Mouse (Mus musculus) liver, embryonic 14.5 days (tissue): ENCODE results near the gene Prox2. TPM values are rescaled to one million over a fixed set of nuclear protein-coding genes. Genes with fewer than 3 reads are reported as not detected.

Experiments used
- ATAC-seq: fragments of 200-750 bp; cut with Nextera tagmentation; 2 replicates; pipeline ENCODE4 v1.8.0; 2017; ENCODE audit warnings: moderate number of reproducible peaks, mild to moderate bottlenecking, moderate library complexity; ENCODE audit not compliant: insufficient read depth
- DNase-seq, 3 experiments: peaks; one replicate each; pipeline ENCODE4 v3.0.0-alpha.2; 2012 to 2013; ENCODE audit warnings: low read depth in 3 of 3, low spot score in 3 of 3
- H3K27ac ChIP-seq: fragments of 300-500 bp; sonication (generic); 2 replicates; pipeline ENCODE4 v1.5.1; 2014; ENCODE audit warnings: moderate library complexity, mild to moderate bottlenecking, control low read depth, inconsistent platforms
- H3K27me3 ChIP-seq: fragments of 300-500 bp; sonication (generic); 2 replicates; pipeline ENCODE4 v1.6.1; 2014; ENCODE audit warnings: mild to moderate bottlenecking, low read length, moderate library complexity; ENCODE audit not compliant: control insufficient read depth, insufficient read depth
- H3K36me3 ChIP-seq: fragments of 300-500 bp; sonication (generic); replicated peaks from 2 replicates; pipeline ENCODE4 v1.6.1; 2014; ENCODE audit warnings: low read depth; ENCODE audit not compliant: control insufficient read depth, insufficient read depth
- H3K4me1 ChIP-seq, 2 experiments: fragments of 200-500 bp in 1 of 2; fragments of 300-500 bp in 1 of 2; sonication (generic) in 1 of 2; replicated peaks; 2 replicates each; pipeline ENCODE4 v1.6.1; 2012 to 2014; ENCODE audit warnings: antibody characterized with exemption in 1 of 2, inconsistent platforms in 1 of 2, low read length in 1 of 2; ENCODE audit not compliant: control insufficient read depth in 2 of 2, insufficient read depth in 2 of 2
- H3K4me2 ChIP-seq: fragments of 300-500 bp; sonication (generic); 2 replicates; pipeline ENCODE4 v1.6.1; 2014; ENCODE audit warnings: low read depth, mild to moderate bottlenecking, control low read depth, moderate library complexity
- H3K4me3 ChIP-seq, 2 experiments: fragments of 200-500 bp in 1 of 2; fragments of 300-500 bp in 1 of 2; sonication (generic) in 1 of 2; 2 replicates each; pipeline ENCODE4 v1.5.1; 2012 to 2014; ENCODE audit warnings: low read depth in 2 of 2, low read length in 2 of 2, mild to moderate bottlenecking in 2 of 2, control low read depth in 1 of 2, inconsistent platforms in 1 of 2, moderate library complexity in 1 of 2; ENCODE audit not compliant: insufficient read depth in 1 of 2
- H3K9ac ChIP-seq: fragments of 300-500 bp; sonication (generic); replicated peaks from 2 replicates; pipeline ENCODE4 v1.6.1; 2014; ENCODE audit warnings: mild to moderate bottlenecking, control low read depth, moderate library complexity
- H3K9me3 ChIP-seq: fragments of 300-500 bp; sonication (generic); 2 replicates; pipeline ENCODE4 v1.6.1; 2016; ENCODE audit warnings: low read length, mixed read lengths; ENCODE audit not compliant: control insufficient read depth
- CTCF ChIP-seq: IDR thresholded peaks from 2 replicates; pipeline ENCODE4 v1.5.1; 2016; ENCODE audit warnings: antibody characterized with exemption, low read depth, control low read depth
- EP300 ChIP-seq: IDR thresholded peaks from 2 replicates; pipeline ENCODE4 v1.6.1; 2016; ENCODE audit warnings: antibody characterized with exemption, low read depth
- WGBS: fragments of 180-500 bp; shearing (Covaris S2); extraction: QIAGEN DNeasy Blood & Tissue Kit; methylation state at CpG from one replicate; pipeline ENCODE4 v1.1.7; 2014; ENCODE audit not compliant: insufficient replicate concordance; 5-methylcytosine and 5-hydroxymethylcytosine counted together
- polyA plus RNA-seq, 2 experiments: library from polyadenylated mRNA; depleted of rRNA in 1 of 2; stranded (reverse) in 1 of 2; unstranded in 1 of 2; fragments of >200 nt; fragmentation: Nextera tagmentation in 1 of 2; extraction: Ambion mirVana in 1 of 2; gene quantifications; 2 replicates each; pipeline versions ENCODE4 v1.2.1 to v1.2.3; 2012 to 2014

Gene Prox2
- polyA plus RNA-seq, 2 experiments, result 1.2 to 2.8 TPM

DNA sequence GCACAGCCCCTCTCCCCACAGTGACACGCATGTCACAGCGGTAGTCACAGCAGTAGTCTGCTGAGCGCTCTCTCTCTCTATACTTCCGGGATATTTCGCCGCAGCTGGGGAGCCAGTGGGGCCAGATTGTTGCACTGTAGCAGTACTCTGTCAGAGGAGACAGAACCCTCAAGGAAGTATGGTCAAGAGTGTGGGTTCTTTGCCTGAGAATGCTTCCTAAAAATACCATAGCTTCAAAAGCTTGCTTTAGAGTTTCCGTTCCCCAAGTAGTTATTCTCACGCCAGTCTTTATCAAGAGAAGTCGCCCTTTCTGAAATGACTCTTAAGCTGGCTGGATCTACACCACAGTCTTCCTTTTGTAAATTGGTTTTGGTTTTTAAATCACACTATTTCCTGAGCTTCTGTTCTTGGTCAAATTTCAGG, 12.6 kb upstream of the Prox2 start:
- DNase-seq (no peak), ATAC-seq (no peak)
- Histone ChIP-seq H3K9me3 (no peaks in the 10 kb centered on the region), H3K27ac (no peak overlapping the region), H3K27me3 (no peaks in the 10 kb centered on the region), H3K4me2 (no peak overlapping the region), H3K9ac (no peak overlapping the region), H3K36me3 (peaks cover 92% of the 10 kb centered on the region), H3K4me3 (no peak overlapping the region), H3K4me1 (no peaks in the 10 kb centered on the region)
- WGBS, result 72% methylated on average over 9 of the region's 9 CpGs
- TF ChIP-seq EP300 (no peak), CTCF (no peak)

DNA sequence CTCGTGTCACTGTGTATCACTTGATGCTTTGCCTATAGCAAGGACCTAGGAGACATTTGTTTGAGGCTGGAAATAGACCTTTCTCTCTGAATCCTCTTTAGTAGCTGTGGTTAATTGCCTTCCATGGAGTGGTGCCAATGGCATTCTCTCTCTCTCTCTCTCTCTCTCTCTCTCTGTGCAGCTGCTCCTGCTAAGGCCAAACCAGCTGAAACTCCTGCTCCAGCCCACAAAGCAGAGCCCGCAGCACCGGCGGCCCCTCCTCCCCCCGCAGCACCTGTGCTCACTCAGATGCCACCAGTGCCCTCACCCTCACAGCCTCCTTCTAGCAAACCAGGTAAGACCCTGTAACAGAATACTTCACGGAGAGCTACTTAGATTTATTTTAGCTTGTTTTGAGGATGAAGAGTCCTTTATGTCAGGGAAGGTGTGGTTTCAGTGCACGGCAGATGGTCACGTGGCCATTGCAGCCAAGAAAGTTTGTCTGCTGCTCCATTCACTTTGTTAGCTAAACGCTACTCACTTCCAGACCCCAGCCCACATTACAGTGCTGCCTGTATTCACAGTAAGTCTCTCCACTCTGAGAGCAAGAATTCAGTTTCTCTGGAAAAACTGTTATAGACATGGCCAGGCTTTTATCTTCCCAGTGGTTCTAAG, 11.4 kb upstream of the Prox2 start:
- TF ChIP-seq CTCF (no peak), EP300 (no peak)
- ATAC-seq (no peak), DNase-seq (no peak)
- H3K9me3 ChIP-seq, result no peaks in the 10 kb centered on the region
- no peaks in the 10 kb centered on the region; a peak in 1 of 4 replicates for H3K4me1 ChIP-seq
- no peak overlapping the region for H3K4me3 ChIP-seq
- 86% methylated on average over 9 of the region's 9 CpGs for WGBS
- H3K27ac ChIP-seq, result no peak overlapping the region
- peaks cover 81% of the 10 kb centered on the region for H3K36me3 ChIP-seq
- H3K4me2 ChIP-seq, result no peak overlapping the region
- H3K9ac ChIP-seq, result no peak overlapping the region
- no peaks in the 10 kb centered on the region for H3K27me3 ChIP-seq

DNA sequence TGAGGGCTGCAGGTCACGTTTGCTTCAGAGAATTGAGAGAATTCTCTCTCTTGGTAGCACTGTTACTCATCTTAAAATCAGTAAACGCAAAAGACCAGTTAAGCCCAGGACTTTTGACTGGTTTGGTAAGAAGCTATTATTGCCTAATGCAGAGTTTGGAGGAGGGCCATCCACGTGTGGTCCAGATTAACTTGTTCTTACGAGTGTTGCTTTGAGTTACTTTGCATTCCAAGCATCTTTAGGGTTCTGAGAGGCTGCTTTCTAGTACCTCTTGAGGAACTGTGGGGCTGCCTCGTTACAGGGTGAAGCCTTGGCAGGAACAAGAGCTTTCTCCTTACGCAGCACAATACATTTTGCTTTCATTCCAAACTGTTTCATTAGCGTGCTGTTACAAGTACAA, 5.1 kb upstream of the Prox2 start:
- H3K4me2 ChIP-seq, result no peak overlapping the region
- no peak overlapping the region for H3K27ac ChIP-seq
- TF ChIP-seq CTCF, result no peak
- TF ChIP-seq EP300, result no peak
- DNase-seq (no peak), ATAC-seq (no peak)
- H3K4me1 ChIP-seq, result peaks cover 25 to 29% of the 10 kb centered on the region in 2 experiments
- H3K9me3 ChIP-seq, result no peaks in the 10 kb centered on the region
- 78% methylated on average over 7 of the region's 7 CpGs for WGBS
- peaks cover 44% of the 10 kb centered on the region for H3K36me3 ChIP-seq
- H3K27me3 ChIP-seq, result no peaks in the 10 kb centered on the region
- H3K4me3 ChIP-seq, result no peak overlapping the region
- H3K9ac ChIP-seq, result no peak overlapping the region

DNA sequence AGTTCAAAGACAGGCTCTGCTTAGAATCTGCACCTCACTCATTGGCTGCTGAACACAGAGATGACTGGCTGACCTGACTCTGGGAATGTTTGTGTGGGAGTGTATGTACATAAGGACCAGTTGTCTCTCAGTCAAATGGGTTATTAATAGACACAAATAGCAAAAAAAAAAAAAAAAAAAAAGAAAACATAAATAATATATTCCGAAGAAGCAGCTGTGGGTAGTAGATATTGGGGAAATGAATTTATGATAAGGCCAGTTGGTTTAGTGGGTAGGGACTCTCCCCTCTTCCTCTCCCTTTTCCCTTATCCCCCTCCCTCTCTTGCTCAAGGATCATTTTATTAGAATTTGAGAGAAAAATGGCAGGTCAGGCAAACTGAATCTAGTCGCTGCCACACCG, 3.4 kb upstream of the Prox2 start:
- WGBS, result 71% methylated on average over 3 of the region's 3 CpGs
- Histone ChIP-seq H3K9ac (no peak overlapping the region; the same call in 1 of the 2 replicates), H3K4me1 (peaks cover 32 to 38% of the 10 kb centered on the region in 2 experiments), H3K27ac (no peak overlapping the region), H3K27me3 (no peaks in the 10 kb centered on the region), H3K36me3 (peaks cover 27% of the 10 kb centered on the region), H3K4me2 (peak overlapping the region; percentile 98), H3K4me3 (no peak overlapping the region), H3K9me3 (no peaks in the 10 kb centered on the region)
- TF ChIP-seq EP300 (no peak), CTCF (no peak)
- ATAC-seq, result no peak
- DNase-seq, result no peak

DNA sequence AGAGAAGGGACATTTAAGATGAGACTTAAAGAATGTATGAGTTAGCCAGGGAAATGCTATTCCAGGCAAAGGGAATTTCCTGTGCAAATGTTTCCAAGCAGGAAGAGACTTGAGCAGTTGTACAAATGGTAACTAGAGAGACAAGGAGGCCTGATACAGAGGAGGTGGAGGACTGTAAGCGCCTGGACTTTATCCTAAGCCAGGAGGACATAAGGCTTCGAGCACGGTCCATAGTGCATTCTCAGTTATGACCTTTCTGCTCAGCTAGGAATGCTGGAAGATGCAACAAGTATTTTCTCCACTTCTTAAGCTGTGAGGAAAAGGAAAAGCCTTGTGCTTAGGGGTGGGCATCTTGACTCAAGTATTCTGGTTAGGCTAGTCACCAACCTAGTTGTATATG, 2.8 kb upstream of the Prox2 start:
- Histone ChIP-seq H3K9me3 (no peaks in the 10 kb centered on the region), H3K27me3 (no peaks in the 10 kb centered on the region), H3K9ac (peak overlapping the region; percentile 80), H3K4me2 (peak overlapping the region; percentile 98), H3K4me3 (peak overlapping the region in 1 of 2 experiments; percentile 74; a peak in 2 of 4 replicates), H3K4me1 (peaks cover 32 to 38% of the 10 kb centered on the region in 2 experiments), H3K27ac (peak overlapping the region; percentile 61), H3K36me3 (peaks cover 21% of the 10 kb centered on the region)
- 83% methylated on average over 3 of the region's 3 CpGs for WGBS
- no peak for ATAC-seq
- DNase-seq, result no peak
- TF ChIP-seq EP300, result no peak
- no peak for TF ChIP-seq CTCF
